Mouse (Mus musculus): ENCODE results near the gene Cc2d1a. TPM values are rescaled to one million over a fixed set of nuclear protein-coding genes. Genes with fewer than 3 reads are reported as not detected.

Cc2d1a gene
- polyA plus RNA-seq (2012; ENCODE audit: insufficient read depth, insufficient read length, missing spikeins): 23.6 and 28.8 TPM in 2 replicates

GRCm38 (mm10) chr8:84147769-84148530, at the start of gene Cc2d1a, which contains the start of gene 4930432K21Rik:
Gene Cc2d1a (minus strand): TSS chr8:84147936.
Gene 4930432K21Rik (plus strand): TSS chr8:84148025.
- Histone ChIP-seq H3K4me3 (ENCODE audit: insufficient read depth, low read length) (peak within 1 kb of the TSS; percentile 93), H3K4me1 (ENCODE audit: control insufficient read depth, insufficient read depth, low read length) (peaks cover 28% of the 10 kb centered on the region), H3K27ac (ENCODE audit: insufficient read depth, low read depth, low read length) (no peak within 1 kb of the TSS)
- TF ChIP-seq POLR2A (IDR thresholded peaks at IDR 0.05; ENCODE audit: borderline replicate concordance, low read depth, low read length) (no peak), CTCF (IDR thresholded peaks at IDR 0.05; ENCODE audit: low read depth, low read length) (no peak)

- Histone ChIP-seq H3K4me3 (ENCODE audit: insufficient read depth, low read length) (peak overlapping the region; percentile 49), H3K27ac (ENCODE audit: insufficient read depth, low read depth, low read length) (peak overlapping the region; percentile 17; the same call in 1 of the 2 replicates), H3K4me1 (ENCODE audit: control insufficient read depth, insufficient read depth, low read length) (peaks cover 27% of the 10 kb centered on the region)
- TF ChIP-seq POLR2A (IDR thresholded peaks at IDR 0.05; ENCODE audit: borderline replicate concordance, low read depth, low read length) (no peak), CTCF (IDR thresholded peaks at IDR 0.05; ENCODE audit: low read depth, low read length) (no peak)
Observed at GRCm38 (mm10) chr8:84197141-84197921, 49.6 kb upstream of the Cc2d1a start.

- no peak overlapping the region for H3K4me3 ChIP-seq (ENCODE audit: insufficient read depth, low read length)
- no peak overlapping the region for H3K27ac ChIP-seq (ENCODE audit: insufficient read depth, low read depth, low read length)
- peaks cover 31% of the 10 kb centered on the region for H3K4me1 ChIP-seq (ENCODE audit: control insufficient read depth, insufficient read depth, low read length)
- TF ChIP-seq POLR2A (IDR thresholded peaks at IDR 0.05; ENCODE audit: borderline replicate concordance, low read depth, low read length) (no peak), CTCF (IDR thresholded peaks at IDR 0.05; ENCODE audit: low read depth, low read length) (no peak)
Observed at GRCm38 (mm10) chr8:84194224-84194743, 46.5 kb upstream of the Cc2d1a start.

- Histone ChIP-seq H3K4me1 (ENCODE audit: control insufficient read depth, insufficient read depth, low read length) (peaks cover 26% of the 10 kb centered on the region), H3K27ac (ENCODE audit: insufficient read depth, low read depth, low read length) (no peak overlapping the region), H3K4me3 (ENCODE audit: insufficient read depth, low read length) (no peak overlapping the region)
- TF ChIP-seq CTCF (IDR thresholded peaks at IDR 0.05; ENCODE audit: low read depth, low read length) (peak; percentile 57; the same call in 1 of the 2 replicates), POLR2A (IDR thresholded peaks at IDR 0.05; ENCODE audit: borderline replicate concordance, low read depth, low read length) (no peak)
Observed at GRCm38 (mm10) chr8:84193566-84193965, 45.8 kb upstream of the Cc2d1a start.

- Histone ChIP-seq H3K27ac (ENCODE audit: insufficient read depth, low read depth, low read length) (no peak overlapping the region), H3K4me3 (ENCODE audit: insufficient read depth, low read length) (no peak overlapping the region), H3K4me1 (ENCODE audit: control insufficient read depth, insufficient read depth, low read length) (peaks cover 24% of the 10 kb centered on the region)
- TF ChIP-seq POLR2A (IDR thresholded peaks at IDR 0.05; ENCODE audit: borderline replicate concordance, low read depth, low read length) (no peak), CTCF (IDR thresholded peaks at IDR 0.05; ENCODE audit: low read depth, low read length) (no peak)
Observed at GRCm38 (mm10) chr8:84193161-84193560, 45.4 kb upstream of the Cc2d1a start.

GRCm38 (mm10) chr8:84192555-84192954, 44.8 kb upstream of the Cc2d1a start:
- Histone ChIP-seq H3K4me1 (ENCODE audit: control insufficient read depth, insufficient read depth, low read length) (peaks cover 18% of the 10 kb centered on the region), H3K27ac (ENCODE audit: insufficient read depth, low read depth, low read length) (peak overlapping the region; percentile 95), H3K4me3 (ENCODE audit: insufficient read depth, low read length) (peak overlapping the region; percentile 58)
- TF ChIP-seq POLR2A (IDR thresholded peaks at IDR 0.05; ENCODE audit: borderline replicate concordance, low read depth, low read length) (no peak), CTCF (IDR thresholded peaks at IDR 0.05; ENCODE audit: low read depth, low read length) (no peak)

- peaks cover 21% of the 10 kb centered on the region for H3K4me1 ChIP-seq (ENCODE audit: control insufficient read depth, insufficient read depth, low read length)
- H3K4me3 ChIP-seq (ENCODE audit: insufficient read depth, low read length): peak overlapping the region; percentile 58
- no peak for TF ChIP-seq POLR2A (IDR thresholded peaks at IDR 0.05; ENCODE audit: borderline replicate concordance, low read depth, low read length)
- TF ChIP-seq CTCF (IDR thresholded peaks at IDR 0.05; ENCODE audit: low read depth, low read length): no peak
- peak overlapping the region; percentile 95 for H3K27ac ChIP-seq (ENCODE audit: insufficient read depth, low read depth, low read length)
Observed at GRCm38 (mm10) chr8:84192023-84192422, 44.3 kb upstream of the Cc2d1a start.

- Histone ChIP-seq H3K27ac (ENCODE audit: insufficient read depth, low read depth, low read length) (no peak overlapping the region), H3K4me1 (ENCODE audit: control insufficient read depth, insufficient read depth, low read length) (peaks cover 21% of the 10 kb centered on the region), H3K4me3 (ENCODE audit: insufficient read depth, low read length) (no peak overlapping the region)
- TF ChIP-seq POLR2A (IDR thresholded peaks at IDR 0.05; ENCODE audit: borderline replicate concordance, low read depth, low read length) (no peak), CTCF (IDR thresholded peaks at IDR 0.05; ENCODE audit: low read depth, low read length) (no peak)
Observed at GRCm38 (mm10) chr8:84190191-84190867, 42.6 kb upstream of the Cc2d1a start.

- peaks cover 21% of the 10 kb centered on the region for H3K4me1 ChIP-seq (ENCODE audit: control insufficient read depth, insufficient read depth, low read length)
- no peak overlapping the region for H3K4me3 ChIP-seq (ENCODE audit: insufficient read depth, low read length)
- TF ChIP-seq CTCF (IDR thresholded peaks at IDR 0.05; ENCODE audit: low read depth, low read length) (no peak), POLR2A (IDR thresholded peaks at IDR 0.05; ENCODE audit: borderline replicate concordance, low read depth, low read length) (no peak)
- no peak overlapping the region for H3K27ac ChIP-seq (ENCODE audit: insufficient read depth, low read depth, low read length)
Observed at GRCm38 (mm10) chr8:84189603-84190002, 41.9 kb upstream of the Cc2d1a start.
